Mouse (Mus musculus): ENCODE data around the gene Srcap.

- TF ChIP-seq CTCF (IDR thresholded peaks at IDR 0.05; ENCODE audit: low read depth, low read length) = no peak
- TF ChIP-seq POLR2A (IDR thresholded peaks at IDR 0.05; ENCODE audit: insufficient read depth, low read length) = no peak
Observed at GRCm38 (mm10) chr7:127513781-127514180, 2.0 kb downstream of the Srcap start.
